Mouse (Mus musculus) CH12.LX (cell line): ENCODE data around the gene Tmem273.

Experiments used
- CTCF ChIP-seq, 2 experiments: IDR thresholded peaks in 1 of 2; conservative IDR thresholded peaks in 1 of 2; 2 replicates each; pipeline ENCODE4 v1.5.1; 2011 to 2012; ENCODE audit warnings: low read depth in 2 of 2, low read length in 2 of 2, improper control_type of control experiment in 1 of 2, inconsistent platforms in 1 of 2, mild to moderate bottlenecking in 1 of 2, moderate library complexity in 1 of 2
- GABPA ChIP-seq: IDR thresholded peaks from 2 replicates; pipeline ENCODE4 v1.6.1; 2012; ENCODE audit warnings: low read depth, low read length, improper control_type of control experiment, inconsistent platforms; ENCODE audit not compliant: insufficient replicate concordance
- POLR2A ChIP-seq: IDR thresholded peaks from 2 replicates; pipeline ENCODE4 v1.6.1; 2011; ENCODE audit warnings: low read depth, mild to moderate bottlenecking, improper control_type of control experiment, low read length
- SMC3 ChIP-seq: IDR thresholded peaks from 2 replicates; pipeline ENCODE4 v1.6.1; 2011; ENCODE audit warnings: low read depth, low read length, improper control_type of control experiment
- TBP ChIP-seq: conservative IDR thresholded peaks from 2 replicates; pipeline ENCODE4 v1.6.1; 2011; ENCODE audit warnings: low read depth, low read length, improper control_type of control experiment
- ZKSCAN1 ChIP-seq: IDR thresholded peaks from 2 replicates; pipeline ENCODE4 v1.6.1; 2012; ENCODE audit warnings: low read depth, inconsistent platforms, low read length, improper control_type of control experiment, borderline replicate concordance

DNA sequence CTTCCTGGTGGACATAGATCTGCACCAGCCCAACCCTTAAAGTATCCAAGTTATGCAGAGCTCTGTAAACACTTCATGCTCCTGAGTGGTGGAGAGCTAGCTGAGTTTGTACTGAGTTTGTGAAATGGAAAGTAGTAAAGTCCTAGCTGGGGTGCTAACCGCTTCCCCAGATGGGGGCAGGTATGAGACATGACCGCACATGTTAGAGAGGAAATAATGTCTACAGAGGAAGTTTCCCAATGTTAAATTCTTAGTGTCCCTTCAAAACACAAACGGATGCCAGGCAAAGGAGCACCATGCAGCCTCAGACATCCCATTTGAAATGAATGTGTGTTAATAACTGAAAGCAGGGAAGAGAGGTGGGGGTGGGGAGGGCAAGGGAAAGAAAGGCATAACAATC is 38.1 kb downstream of the Tmem273 start:
- TF ChIP-seq POLR2A (no peak), GABPA (no peak), SMC3 (no peak), CTCF (conservative IDR thresholded peaks at IDR 0.05 in 1 of 2, IDR thresholded peaks at IDR 0.05 in 1 of 2; ENCODE audit: low read depth in 2 of 2, low read length in 2 of 2) (no peak), TBP (no peak), ZKSCAN1 (no peak)
